Mouse (Mus musculus): ENCODE measurements around the gene Specc1l. TPM values are rescaled to one million over a fixed set of nuclear protein-coding genes. Genes with fewer than 3 reads are reported as not detected.
"Not testable (repeated sequence)": the region's sequence is repeated elsewhere in the genome, so short reads cannot be mapped to it uniquely, and the experiment has no call there.

Gene Specc1l
- polyA plus RNA-seq, 1 experiment from 2014 or later = 52.1 TPM

DNA sequence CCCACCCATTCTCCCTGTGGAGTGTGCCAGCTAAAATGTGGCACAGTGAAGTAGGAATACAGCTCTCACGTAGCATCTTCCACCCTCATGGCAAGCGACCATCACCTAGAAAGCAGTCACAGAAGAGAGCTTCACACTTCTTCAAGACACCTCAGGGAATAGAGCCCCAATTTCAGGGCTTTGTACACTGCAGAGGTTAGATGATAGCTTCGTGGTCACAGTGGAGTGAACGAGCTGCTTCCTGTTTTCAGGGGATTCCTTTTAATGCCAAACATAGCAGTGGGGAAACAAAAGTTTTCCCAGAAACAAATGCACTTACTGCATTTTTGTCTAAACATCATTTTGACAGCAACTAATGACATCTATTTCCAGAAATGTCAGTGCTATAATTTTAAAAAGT lies 77.5 kb downstream of the Specc1l start:
- Histone ChIP-seq H3K36me3 (0 out of 2 replicates have a peak, but pooled peaks cover 16% of the 10 kb centered on the region), H3K9me3 (no peaks in the 10 kb centered on the region), H3K27ac (replicated peaks) (no peak overlapping the region), H3K9ac (replicated peaks) (no peak overlapping the region), H3K4me1 (no peaks in the 10 kb centered on the region), H3K4me3 (no peak overlapping the region), H3K27me3 (no peaks in the 10 kb centered on the region), H3K4me2 (replicated peaks) (no peak overlapping the region)
- no peak for ATAC-seq (ENCODE audit: low FRiP score, low read depth)
- 87% methylated on average over 4 of the region's 4 CpGs for WGBS

DNA sequence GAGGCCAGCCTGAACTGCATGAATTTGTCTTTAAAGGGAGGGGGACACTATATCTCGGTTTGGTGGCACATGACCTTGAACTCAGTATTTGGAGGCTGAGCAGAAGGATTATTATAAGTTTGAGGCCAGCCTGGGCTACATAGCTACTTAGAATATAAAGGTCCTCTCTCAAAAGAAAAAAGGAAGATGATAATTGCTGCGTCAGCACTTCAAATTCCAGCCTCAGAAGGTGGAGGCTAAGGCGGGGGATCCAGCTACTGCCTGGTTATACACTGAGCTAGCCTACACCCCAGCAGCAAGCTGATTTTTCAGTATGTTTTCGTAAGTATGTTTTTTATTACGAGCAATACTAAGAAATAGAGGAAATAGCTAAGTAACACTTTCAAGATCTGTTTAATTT lies 78.8 kb downstream of the Specc1l start:
- H3K4me1 ChIP-seq = no peaks in the 10 kb centered on the region
- no peak overlapping the region for H3K9ac ChIP-seq (replicated peaks)
- H3K27ac ChIP-seq (replicated peaks) = no peak overlapping the region
- WGBS = 88% methylated on average over 5 of the region's 5 CpGs
- H3K27me3 ChIP-seq = no peaks in the 10 kb centered on the region
- H3K4me3 ChIP-seq = no peak overlapping the region
- no peak for ATAC-seq (ENCODE audit: low FRiP score, low read depth)
- 0 out of 2 replicates have a peak, but pooled peaks cover 14% of the 10 kb centered on the region for H3K36me3 ChIP-seq
- no peaks in the 10 kb centered on the region for H3K9me3 ChIP-seq
- no peak overlapping the region for H3K4me2 ChIP-seq (replicated peaks)

DNA sequence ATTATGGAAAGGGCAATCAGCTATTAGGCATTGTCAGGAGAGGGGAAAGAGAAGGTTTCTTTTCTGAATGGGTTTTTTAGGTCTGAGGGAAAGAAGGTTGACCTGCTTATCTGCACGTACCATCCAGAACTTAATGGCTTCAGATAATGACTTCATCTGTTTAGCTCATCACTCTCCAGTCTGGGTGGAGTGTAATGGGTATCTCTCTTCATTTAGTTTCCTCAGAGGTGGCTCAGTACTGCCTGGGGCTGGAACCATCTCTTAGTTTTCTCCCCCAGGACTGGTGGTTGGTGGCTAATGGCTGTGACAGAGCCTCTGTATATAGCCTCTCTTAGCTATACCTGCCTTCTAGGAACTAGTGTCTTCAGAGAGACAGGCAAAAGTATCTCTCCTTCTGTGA lies 79.5 kb downstream of the Specc1l start:
- 97% methylated on average over 1 of the region's 1 CpGs for WGBS

DNA sequence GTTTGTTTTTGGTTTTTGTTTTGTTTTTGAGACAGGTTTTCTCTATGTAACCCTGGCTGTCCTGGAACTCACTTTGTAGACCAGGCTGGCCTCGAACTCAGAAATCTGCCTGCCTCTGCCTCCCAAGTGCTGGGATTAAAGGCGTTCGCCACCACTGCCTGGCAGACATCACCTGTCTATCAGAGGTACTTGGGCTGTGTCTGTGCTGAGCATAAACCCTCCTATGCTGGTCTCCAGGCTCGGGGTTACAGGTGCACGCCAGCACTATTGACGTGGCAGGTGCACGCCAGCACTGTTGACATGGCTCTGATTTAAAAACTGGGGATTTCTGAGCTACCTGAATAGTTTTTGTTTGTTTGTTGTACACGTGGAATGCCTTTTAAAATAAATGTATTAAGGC lies 80.3 kb downstream of the Specc1l start:
- not testable (repeated sequence) for H3K9ac ChIP-seq (replicated peaks); H3K27me3 ChIP-seq; H3K4me2 ChIP-seq (replicated peaks); ATAC-seq (ENCODE audit: low FRiP score, low read depth); H3K27ac ChIP-seq (replicated peaks); H3K4me3 ChIP-seq; H3K4me1 ChIP-seq; H3K9me3 ChIP-seq
- WGBS = 93% methylated on average over 8 of the region's 8 CpGs
- peaks cover 21% of the 10 kb centered on the region; the same call in 1 of the 2 replicates for H3K36me3 ChIP-seq

More for the DNA sequence above, 79.5 kb downstream of the Specc1l start:
- no peaks in the 10 kb centered on the region for H3K27me3 ChIP-seq
- ATAC-seq (ENCODE audit: low FRiP score, low read depth) = no peak
- no peaks in the 10 kb centered on the region for H3K4me1 ChIP-seq
- H3K4me2 ChIP-seq (replicated peaks) = no peak overlapping the region
- no peak overlapping the region for H3K4me3 ChIP-seq
- no peak overlapping the region for H3K9ac ChIP-seq (replicated peaks)
- H3K36me3 ChIP-seq = peaks cover 19% of the 10 kb centered on the region; the same call in 1 of the 2 replicates
- H3K27ac ChIP-seq (replicated peaks) = no peak overlapping the region
- H3K9me3 ChIP-seq = no peaks in the 10 kb centered on the region

DNA sequence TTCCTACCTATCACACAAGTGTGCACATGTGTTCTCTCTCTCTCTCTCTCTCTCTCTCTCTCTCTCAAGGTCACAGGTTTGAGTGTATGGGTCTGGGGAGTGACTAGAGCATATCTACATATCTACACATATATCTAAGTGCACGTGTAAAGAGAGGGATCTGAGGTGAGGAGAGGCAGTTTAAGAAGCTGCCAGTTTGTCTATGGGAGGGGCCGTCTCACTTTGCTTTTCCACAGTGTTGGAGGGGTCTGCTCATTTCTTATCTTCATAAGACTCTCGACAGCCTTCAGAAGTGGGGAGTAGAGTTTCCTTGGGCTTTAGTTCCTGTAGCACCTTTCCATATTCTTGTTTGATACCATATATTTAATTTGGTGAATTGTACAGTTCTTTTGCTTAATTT lies 81.4 kb downstream of the Specc1l start:
- no peaks in the 10 kb centered on the region for H3K4me1 ChIP-seq
- no peak overlapping the region for H3K4me2 ChIP-seq (replicated peaks)
- no peak for ATAC-seq (ENCODE audit: low FRiP score, low read depth)
- H3K27me3 ChIP-seq = no peaks in the 10 kb centered on the region
- no peak overlapping the region for H3K27ac ChIP-seq (replicated peaks)
- WGBS = 93% methylated on average over 3 of the region's 3 CpGs
- no peaks in the 10 kb centered on the region for H3K9me3 ChIP-seq
- H3K4me3 ChIP-seq = no peak overlapping the region
- no peak overlapping the region for H3K9ac ChIP-seq (replicated peaks)
- H3K36me3 ChIP-seq = peaks cover 17% of the 10 kb centered on the region; the same call in 1 of the 2 replicates

DNA sequence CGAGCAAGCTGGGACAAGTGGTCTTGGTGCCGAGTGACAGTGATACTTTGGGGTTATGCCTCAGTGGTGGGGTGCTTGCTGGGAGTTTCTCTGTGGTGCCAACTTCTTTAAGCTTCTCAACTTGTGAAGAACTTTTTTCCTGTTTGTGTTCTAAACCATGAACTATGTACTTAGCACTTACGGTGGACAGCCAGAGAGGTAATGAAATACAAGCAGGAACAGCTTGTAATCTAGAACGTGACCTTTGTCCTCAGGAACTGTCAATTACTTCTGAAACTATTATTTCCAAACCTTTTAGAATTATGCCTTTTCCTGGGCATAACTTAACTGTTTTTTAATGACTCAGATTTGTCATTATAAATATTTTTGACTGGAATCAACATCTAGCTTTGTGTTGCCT lies 82.5 kb downstream of the Specc1l start:
- Histone ChIP-seq H3K27me3 (no peaks in the 10 kb centered on the region), H3K4me1 (no peaks in the 10 kb centered on the region), H3K36me3 (peaks cover 18% of the 10 kb centered on the region; the same call in 1 of the 2 replicates), H3K9me3 (no peaks in the 10 kb centered on the region), H3K4me3 (no peak overlapping the region), H3K9ac (replicated peaks) (no peak overlapping the region), H3K4me2 (replicated peaks) (no peak overlapping the region), H3K27ac (replicated peaks) (no peak overlapping the region)
- WGBS = 77% methylated on average over 4 of the region's 4 CpGs
- no peak for ATAC-seq (ENCODE audit: low FRiP score, low read depth)

DNA sequence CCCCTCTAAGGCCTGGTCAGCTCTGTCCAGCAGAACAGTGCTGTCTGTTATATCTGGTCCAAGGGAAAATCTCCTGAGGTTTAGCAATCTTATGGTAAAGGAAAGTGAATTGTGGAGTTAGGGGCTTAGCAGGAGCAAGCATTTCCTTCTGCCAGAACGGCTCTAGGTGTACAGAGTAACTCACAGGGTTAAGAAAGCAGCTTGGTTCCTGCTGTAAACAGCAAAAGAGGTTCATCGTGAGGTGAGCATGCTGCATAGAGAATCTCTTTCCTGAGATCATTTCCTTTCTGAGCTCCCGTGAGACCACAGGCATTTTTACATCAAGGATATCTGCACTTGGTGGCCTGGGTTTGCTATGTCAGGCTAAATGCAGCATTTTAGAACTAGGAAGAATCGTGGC lies 83.1 kb downstream of the Specc1l start:
- H3K9ac ChIP-seq (replicated peaks) = no peak overlapping the region
- WGBS = 82% methylated on average over 4 of the region's 4 CpGs
- H3K9me3 ChIP-seq = no peaks in the 10 kb centered on the region
- H3K27ac ChIP-seq (replicated peaks) = no peak overlapping the region
- H3K4me2 ChIP-seq (replicated peaks) = no peak overlapping the region
- H3K4me3 ChIP-seq = no peak overlapping the region
- no peaks in the 10 kb centered on the region for H3K4me1 ChIP-seq
- H3K36me3 ChIP-seq = peaks cover 17% of the 10 kb centered on the region; the same call in 1 of the 2 replicates
- no peak for ATAC-seq (ENCODE audit: low FRiP score, low read depth)
- H3K27me3 ChIP-seq = no peaks in the 10 kb centered on the region

DNA sequence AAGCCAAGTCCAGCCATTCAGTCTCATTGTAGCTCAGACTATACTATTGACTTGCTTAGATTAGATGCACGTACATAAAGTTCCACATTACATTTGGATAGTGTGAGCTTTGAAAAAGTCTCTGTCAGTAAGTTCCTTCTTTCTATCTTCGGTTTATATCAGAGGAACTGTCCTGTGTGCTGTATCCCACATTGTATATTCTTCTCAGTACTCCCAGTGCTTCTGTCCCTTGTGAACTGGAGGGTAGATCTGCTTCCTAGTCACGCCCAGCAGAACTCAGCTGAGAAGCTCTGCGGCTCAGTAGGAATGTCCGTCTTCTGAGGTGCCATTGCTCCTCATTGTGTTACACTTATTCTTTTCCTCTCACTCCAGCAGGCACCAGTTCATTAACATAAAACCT lies 86.7 kb downstream of the Specc1l start:
- Histone ChIP-seq H3K4me2 (replicated peaks) (no peak overlapping the region), H3K27ac (replicated peaks) (no peak overlapping the region), H3K27me3 (no peaks in the 10 kb centered on the region), H3K4me3 (no peak overlapping the region), H3K36me3 (peaks cover 32% of the 10 kb centered on the region; the same call in 1 of the 2 replicates), H3K9me3 (no peaks in the 10 kb centered on the region), H3K9ac (replicated peaks) (no peak overlapping the region), H3K4me1 (no peaks in the 10 kb centered on the region)
- WGBS = 86% methylated on average over 5 of the region's 5 CpGs
- ATAC-seq (ENCODE audit: low FRiP score, low read depth) = no peak

DNA sequence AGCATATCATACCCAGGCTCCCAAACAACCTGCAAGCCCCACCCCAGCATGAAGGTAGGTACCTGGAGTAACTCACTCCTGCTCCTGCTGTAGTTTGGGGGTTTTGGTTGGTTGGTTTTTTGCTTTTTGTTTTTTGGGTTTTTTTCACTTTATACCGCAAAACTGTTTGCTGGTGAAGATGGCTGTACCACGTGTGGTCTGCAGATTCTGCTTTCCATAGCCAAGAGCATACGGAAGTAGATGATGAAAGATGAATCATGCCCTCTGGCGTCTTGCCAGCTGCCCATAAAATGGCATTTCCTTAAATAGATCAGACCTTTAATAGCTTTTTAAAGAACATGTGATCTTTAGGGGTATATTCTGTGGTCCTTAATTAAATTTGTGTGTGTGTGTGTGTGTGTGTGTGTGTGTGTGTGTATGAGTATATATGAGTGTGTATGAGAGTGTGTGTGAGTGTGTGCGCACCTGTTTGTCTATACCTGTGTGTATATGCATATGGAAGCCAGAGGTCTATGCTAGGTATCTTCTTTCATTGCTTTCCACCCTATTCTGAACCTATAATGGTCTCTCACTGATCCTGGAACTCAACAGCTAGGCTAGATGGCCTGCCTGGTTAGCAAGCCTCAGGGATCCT lies 88.0 kb downstream of the Specc1l start:
- H3K4me2 ChIP-seq (replicated peaks) = no peak overlapping the region
- no peaks in the 10 kb centered on the region for H3K4me1 ChIP-seq
- no peak overlapping the region for H3K4me3 ChIP-seq
- H3K27me3 ChIP-seq = no peaks in the 10 kb centered on the region
- peaks cover 32% of the 10 kb centered on the region; the same call in 1 of the 2 replicates for H3K36me3 ChIP-seq
- 93% methylated on average over 5 of the region's 5 CpGs for WGBS
- no peak overlapping the region for H3K9ac ChIP-seq (replicated peaks)
- no peak for ATAC-seq (ENCODE audit: low FRiP score, low read depth)
- no peaks in the 10 kb centered on the region for H3K9me3 ChIP-seq
- no peak overlapping the region for H3K27ac ChIP-seq (replicated peaks)

DNA sequence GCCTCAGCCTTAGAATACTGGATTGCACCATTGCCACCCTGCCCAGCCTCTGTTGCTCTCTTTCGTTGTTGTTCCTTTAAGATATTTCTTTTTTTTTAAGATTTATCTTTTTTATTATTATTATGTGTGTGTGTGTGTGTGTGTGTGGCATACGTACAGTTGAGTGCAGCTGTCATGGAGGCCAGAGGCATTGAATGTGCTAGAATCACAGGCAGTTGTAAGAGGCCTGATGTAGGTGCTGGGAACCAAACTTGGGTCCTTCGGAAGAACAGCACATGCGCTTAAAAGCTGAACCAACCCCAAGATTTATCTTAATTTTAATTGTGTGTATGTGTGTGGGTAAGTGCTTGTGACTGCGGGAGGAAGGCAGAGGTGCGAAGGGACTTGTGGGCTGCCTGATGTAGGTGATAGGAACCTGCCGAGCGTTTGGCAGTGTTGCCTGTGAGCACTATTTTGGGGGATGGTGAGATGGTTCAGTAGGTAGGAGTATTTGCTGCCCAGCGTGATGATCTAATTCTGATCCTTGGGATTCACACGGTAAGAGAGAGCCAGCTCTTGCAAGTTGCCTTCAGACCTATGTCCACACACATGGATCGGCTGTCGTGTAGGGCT lies 89.4 kb downstream of the Specc1l start:
- no peaks in the 10 kb centered on the region for H3K9me3 ChIP-seq
- no peaks in the 10 kb centered on the region for H3K4me1 ChIP-seq
- H3K4me2 ChIP-seq (replicated peaks) = no peak overlapping the region
- no peaks in the 10 kb centered on the region for H3K27me3 ChIP-seq
- peaks cover 27% of the 10 kb centered on the region; the same call in 1 of the 2 replicates for H3K36me3 ChIP-seq
- no peak overlapping the region for H3K4me3 ChIP-seq
- H3K27ac ChIP-seq (replicated peaks) = no peak overlapping the region
- no peak for ATAC-seq (ENCODE audit: low FRiP score, low read depth)
- 94% methylated on average over 12 of the region's 12 CpGs for WGBS
- H3K9ac ChIP-seq (replicated peaks) = no peak overlapping the region

DNA sequence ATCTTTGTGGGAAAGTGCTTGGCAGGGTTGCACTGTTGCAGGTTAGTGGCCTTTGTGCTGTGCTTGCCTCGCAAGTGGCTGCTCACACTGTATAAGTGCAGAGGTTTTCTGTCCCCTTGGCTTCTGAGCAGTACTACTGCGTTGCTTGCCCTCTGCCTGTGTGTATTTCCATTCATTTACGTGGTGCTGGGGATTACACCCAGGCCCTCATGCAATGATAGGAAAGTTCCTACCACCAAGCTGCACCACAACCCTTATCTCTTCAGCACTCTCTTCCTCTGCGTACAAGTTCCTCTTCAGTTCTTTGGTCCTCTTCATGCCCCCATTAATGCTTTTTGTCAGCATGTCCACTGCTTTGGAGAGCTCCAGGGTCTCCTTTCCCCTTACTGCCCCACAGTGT lies 90.1 kb downstream of the Specc1l start:
- H3K27ac ChIP-seq (replicated peaks) = no peak overlapping the region

DNA sequence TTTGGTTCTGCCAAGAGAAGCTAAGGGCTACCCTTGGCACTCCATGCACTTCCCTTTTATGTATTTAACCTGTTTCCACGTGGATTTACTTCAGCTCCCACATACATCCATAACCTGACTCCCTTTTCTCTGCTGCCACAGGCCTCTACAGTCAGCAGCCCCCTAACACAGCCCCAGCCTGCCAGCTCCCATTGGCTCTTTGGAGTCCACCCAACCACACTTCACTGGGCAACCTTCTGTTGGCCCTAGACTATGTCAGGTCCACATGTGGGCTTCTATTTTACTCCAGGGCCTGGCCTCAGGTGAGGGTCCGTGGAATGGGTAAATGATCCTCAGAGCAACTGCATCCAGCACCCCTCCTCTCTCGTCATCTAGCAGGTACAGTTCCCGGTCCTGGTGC lies 90.7 kb downstream of the Specc1l start:
- Histone ChIP-seq H3K4me2 (replicated peaks) (no peak overlapping the region), H3K4me1 (no peaks in the 10 kb centered on the region), H3K27ac (replicated peaks) (no peak overlapping the region), H3K9me3 (no peaks in the 10 kb centered on the region), H3K4me3 (no peak overlapping the region), H3K9ac (replicated peaks) (no peak overlapping the region), H3K27me3 (no peaks in the 10 kb centered on the region), H3K36me3 (peaks cover 35% of the 10 kb centered on the region)
- ATAC-seq (ENCODE audit: low FRiP score, low read depth) = no peak
- WGBS = 84% methylated on average over 4 of the region's 4 CpGs

More for the DNA sequence above, 90.1 kb downstream of the Specc1l start:
- no peak overlapping the region for H3K9ac ChIP-seq (replicated peaks)
- H3K36me3 ChIP-seq = peaks cover 29% of the 10 kb centered on the region; the same call in 1 of the 2 replicates
- no peaks in the 10 kb centered on the region for H3K4me1 ChIP-seq
- no peak overlapping the region for H3K4me3 ChIP-seq
- ATAC-seq (ENCODE audit: low FRiP score, low read depth) = no peak
- 93% methylated on average over 4 of the region's 4 CpGs for WGBS
- H3K27me3 ChIP-seq = no peaks in the 10 kb centered on the region
- no peak overlapping the region for H3K4me2 ChIP-seq (replicated peaks)
- H3K9me3 ChIP-seq = no peaks in the 10 kb centered on the region

Data from midbrain, embryonic 12.5 days (tissue).